Mouse (Mus musculus) mouse embryonic stem cell (cell line): ENCODE measurements around the gene Dnali1.

Experiments
- in situ Hi-C, 2 experiments: fragments of 300-500 bp; cut with MboI; formaldehyde crosslinking; loops; 1 replicate in 1 of 2; 3 replicates in 1 of 2; pipeline ENCODE4 v1.14.3; 2019 to 2020; ENCODE audit warnings: low sequenced_read_pairs in 2 of 2, low pct_unique_long_range_greater_than_20kb in 1 of 2, mixed read lengths in 1 of 2; ENCODE audit not compliant: unreplicated experiment in 1 of 2

The Dnali1 gene

DNA sequence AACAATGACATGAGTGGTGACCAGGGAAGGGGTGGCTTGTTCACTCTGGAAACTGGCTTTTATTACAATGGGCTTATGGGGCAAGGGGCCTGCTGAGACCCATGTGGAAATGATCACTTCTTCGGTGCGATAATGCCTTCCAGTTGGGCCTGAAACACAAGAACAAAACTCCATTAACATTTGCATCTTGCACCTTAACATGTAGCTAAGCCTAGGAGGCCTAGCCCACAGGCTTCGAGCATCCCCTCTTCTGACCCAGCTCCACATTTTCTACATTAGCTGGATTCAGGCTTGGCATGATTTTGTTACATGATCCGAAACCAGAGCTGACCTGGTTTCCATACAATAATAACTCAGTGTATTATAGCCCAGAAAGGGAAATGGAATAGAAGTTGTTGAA lies 9.0 kb downstream of the Dnali1 start:
- in situ Hi-C loops, result loop anchor here (5.0 to 10.0 kb wide), 2 partner anchors 112 to 114 kb away; no protein-coding TSS in a partner anchor

DNA sequence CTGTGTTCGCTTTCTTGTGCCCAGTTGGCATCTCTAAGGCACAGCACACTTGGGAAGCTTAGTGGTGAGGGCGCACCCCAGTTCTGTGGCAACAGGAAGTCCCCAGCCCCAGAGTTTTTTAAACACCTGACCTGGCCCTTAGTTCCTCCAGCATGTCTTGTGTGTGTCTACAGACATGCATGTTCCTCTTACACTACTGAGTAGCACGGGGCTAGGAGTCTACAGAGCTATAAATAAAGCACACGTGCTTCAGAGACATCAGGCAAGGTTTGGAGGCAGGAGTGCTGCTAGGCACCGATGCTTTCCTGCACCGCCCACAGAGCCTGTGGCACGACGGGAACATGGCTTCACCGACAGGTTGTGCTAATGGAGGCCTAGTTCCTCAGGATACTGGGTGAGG lies 10.1 kb downstream of the Dnali1 start:
- in situ Hi-C loops, result loop anchor here (5.0 to 10.0 kb wide), 2 partner anchors 111 to 113 kb away; no protein-coding TSS in a partner anchor

DNA sequence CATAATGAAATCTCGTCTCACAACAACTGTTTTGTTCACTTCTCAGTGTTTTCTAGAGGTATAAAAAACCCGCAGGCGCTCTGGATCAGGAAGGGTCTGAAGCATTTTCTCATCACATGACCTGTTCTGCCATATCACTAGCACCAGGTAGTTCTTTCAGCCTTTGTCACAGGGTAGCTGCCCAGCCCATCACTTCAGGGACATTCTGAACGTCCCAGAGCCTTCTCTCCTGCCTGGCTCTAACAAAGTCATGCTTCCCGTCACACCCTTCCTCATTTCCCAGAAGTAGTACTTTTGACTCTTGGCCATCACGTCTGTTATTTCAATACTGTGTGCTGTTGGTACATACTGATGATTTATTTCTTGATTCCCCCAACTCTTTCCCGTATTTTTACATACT lies 21.0 kb downstream of the Dnali1 start:
- in situ Hi-C loops, result no loop called here

DNA sequence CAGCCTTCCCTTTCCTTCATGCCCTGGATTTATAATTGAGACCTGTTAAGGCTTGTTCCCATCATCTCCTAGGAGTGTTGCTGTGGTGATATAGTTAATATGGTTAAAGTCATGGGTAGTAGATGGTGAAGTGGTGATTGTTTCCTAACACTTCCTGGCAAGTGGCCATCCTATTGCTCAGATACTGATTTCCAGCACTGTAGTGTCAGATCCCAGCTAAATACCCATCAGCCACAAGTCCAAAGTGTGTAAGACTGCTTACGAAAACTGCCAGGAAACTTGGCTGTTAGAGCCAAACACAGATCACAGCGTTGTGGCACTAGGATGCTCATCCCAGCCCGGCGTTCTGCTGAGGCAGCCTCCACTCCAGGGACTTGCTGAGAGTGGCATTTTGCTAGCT lies 31.2 kb downstream of the Dnali1 start:
- in situ Hi-C loops, result no loop called here

DNA sequence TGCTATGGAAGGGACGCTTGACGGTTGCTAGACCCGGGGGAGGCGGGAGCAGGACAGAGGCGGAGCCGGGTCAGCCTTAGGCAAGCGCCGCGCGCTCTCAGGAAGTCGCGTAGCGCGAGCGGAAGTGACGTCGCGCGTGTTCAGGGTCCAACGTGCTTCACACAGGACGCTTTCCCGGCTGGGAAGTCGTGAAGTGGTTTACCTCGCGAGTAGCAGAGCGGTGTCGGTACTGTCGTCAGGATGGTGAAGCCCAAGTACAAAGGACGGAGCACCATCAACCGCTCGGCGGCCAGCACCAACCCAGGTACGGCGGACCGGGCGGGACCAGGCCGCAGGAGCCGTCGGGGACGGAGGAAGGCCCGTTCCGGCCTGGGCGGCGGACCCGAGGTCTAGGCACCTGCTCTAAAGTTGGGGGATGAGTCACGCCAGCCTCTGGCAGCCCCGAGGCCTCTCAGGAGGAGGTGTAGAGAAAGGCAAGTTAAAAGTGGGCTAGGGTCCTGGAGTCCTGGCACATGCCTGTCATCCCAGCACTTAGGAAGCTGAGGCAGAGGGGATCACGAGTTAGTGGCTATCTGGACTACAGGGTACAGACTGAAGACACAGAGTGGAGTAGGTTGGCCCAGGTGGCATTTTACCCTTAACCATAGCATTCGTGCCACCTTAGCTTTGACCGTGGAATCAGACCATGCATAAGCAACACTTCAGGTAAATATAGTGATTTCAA lies 35.5 kb downstream of the Dnali1 start:
- in situ Hi-C loops, result no loop called here

DNA sequence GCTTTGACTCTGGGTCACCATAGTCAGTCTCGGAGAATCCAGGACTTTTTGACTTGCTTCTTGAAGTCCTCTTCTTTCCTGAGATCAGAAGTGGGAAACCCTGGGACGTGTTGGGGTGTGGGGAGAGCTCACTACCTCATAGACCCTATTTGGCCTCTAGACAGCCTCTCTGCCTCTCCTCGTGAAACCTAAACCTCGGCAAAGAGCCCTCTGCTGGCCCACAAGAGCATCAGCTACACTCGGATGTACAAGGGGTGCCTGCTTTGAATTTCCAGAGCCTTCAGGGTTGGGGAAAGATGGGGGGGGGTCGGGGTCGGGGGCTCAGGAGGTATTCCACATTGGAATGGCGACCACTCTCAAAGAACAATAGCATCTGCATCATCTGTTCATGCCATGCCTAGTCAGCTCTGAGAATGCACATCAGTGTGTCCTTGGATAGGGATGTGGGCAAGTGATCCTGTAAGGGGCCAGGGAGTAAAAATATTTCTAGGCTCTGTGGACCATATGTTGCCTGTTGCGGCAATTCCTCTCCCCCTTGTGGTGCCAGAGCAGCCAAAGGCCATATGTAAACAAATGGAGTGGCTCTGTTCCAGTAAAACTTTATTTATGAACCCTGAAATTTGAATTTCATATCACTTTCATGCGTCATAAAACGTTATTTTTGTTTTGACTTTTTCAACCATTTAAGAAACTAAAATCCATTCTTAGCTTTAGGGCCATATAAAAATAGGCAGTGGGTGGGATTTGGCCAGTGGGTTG lies 44.5 kb downstream of the Dnali1 start:
- in situ Hi-C loops, result no loop called here

DNA sequence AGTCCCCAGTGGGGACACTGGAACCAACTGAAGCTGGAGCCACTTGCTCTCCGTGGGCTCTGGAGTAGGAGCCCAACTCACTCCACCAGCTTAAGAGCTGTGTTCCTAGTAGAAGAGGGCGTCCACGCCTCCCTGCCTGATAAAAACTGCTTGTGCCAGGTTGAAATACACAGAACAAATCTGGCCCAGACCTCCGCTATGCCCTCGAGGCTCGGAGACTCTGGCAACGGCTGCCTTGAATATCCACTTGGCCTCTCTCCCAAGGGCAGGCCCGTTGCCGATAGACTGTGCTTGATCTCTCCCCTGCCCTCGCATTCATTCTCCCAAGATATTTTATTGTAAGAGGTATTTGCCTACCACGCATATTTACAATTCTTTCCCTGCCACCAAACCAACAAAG lies 48.1 kb downstream of the Dnali1 start:
- in situ Hi-C loops, result no loop called here

DNA sequence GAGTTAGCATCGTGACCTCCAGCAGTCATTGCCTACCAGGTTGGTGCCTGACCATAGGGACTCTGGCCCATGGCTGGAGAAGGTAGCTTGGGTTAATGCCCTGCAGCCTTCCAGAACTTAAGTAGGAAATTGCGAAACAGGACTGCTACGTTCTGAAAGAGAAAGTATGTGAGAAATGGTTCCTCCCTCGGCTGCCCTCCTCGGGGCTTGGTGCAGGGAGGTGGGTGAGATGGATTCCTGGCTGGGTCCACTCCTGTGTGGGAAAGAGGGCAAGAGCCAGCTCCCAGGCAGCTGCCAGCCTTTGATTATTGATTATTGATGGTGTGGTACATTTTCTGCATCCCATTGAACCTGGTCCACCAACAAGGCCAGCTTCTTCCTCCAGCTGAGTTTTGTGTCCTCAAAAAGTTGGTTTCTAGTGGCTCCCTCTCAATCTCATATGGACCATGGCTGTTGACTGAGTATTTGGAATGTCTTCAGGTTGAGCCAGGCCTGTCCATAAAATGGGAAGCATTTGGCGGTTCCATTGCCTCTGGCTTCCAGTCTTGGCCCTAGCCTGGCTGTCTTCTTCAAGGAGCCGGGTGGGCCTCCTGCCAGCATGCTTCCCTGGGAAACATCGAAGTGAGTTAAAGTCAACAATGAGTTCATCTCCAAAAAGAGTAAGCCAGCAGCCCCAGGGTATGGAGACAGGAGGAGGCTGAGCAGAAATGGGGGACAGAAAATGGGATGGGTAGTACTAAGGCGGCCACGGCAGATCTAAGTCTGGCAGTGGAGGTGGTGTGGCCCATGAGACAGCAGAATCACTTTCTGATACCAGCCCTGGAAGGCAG lies 49.5 kb downstream of the Dnali1 start, which contains the start of gene Gnl2:
Gnl2 (plus strand) TSS at position 780 of the 830 bp plus-strand sequence.
- in situ Hi-C loops, result no loop called here

DNA sequence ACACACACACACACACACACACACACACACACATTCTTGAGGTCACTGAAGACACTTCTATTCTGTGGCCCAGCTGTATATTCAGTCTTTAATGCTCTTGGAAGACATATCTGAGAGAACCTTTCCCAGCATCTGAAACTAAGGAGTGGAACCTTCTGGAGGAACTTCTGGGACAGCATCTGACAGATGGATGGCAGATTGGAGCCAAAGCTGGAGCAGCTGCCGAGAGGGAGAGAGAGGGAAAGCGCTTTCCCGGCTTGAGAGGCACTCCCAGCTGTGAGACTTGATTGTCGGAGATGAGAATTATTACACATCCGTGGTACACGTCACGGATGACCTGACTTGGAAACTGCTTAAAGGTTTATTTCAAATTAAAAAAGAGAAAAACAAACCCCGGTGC lies 56.8 kb downstream of the Dnali1 start:
- in situ Hi-C loops, result no loop called here

DNA sequence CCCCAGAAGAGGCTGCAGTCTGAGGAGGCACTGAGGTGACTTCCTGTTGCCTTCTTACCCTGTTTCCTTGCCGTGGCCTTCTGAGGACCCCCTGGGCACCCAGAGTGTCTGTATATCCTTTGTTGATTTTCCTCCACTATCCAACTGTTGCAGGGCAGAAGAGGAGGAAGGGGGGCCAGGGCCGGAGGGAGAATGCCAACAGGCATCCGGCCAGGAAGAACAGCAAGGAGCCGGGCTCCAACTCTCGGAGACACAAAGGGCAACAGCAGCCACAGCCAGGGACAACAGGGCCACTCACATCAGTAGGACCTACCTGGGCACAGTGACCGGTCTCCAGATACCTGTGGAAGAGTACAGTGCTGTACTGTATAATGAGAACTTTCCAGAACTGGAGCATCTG lies 57.3 kb downstream of the Dnali1 start:
- in situ Hi-C loops, result no loop called here

DNA sequence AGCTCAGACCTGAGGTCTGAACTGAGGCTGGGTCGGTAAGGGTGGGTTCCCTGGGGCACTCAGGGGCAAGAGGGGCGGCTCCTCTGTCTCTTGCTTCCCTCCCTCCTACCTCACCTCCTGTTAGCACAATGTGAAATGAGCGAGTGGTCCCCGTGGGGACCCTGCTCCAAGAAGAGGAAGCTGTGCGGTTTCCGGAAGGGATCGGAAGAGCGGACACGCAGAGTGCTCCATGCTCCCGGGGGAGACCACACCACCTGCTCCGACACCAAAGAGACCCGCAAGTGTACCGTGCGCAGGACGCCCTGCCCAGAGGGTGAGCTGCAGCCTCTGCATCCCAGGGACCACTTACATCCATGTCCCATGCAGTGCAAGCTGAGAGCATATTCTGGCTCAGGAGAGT lies 58.0 kb downstream of the Dnali1 start:
- in situ Hi-C loops, result no loop called here
